Mouse (Mus musculus) neural tube, embryonic 13.5 days (tissue): ENCODE measurements around the gene Fcho2. TPM values are rescaled to one million over a fixed set of nuclear protein-coding genes. Genes with fewer than 3 reads are reported as not detected.
"Not testable (repeated sequence)": the region's sequence is repeated elsewhere in the genome, so short reads cannot be mapped to it uniquely, and the experiment has no call there.

ENCODE experiments used
- ATAC-seq: fragments of 200-750 bp; cut with Nextera tagmentation; 2 replicates; pipeline ENCODE4 v1.8.0; 2017; ENCODE audit warnings: low read depth, mild to moderate bottlenecking, moderate TSS enrichment, moderate library complexity
- H3K27ac ChIP-seq: fragments of 300-500 bp; sonication (generic); replicated peaks from 2 replicates; pipeline ENCODE4 v1.5.1; 2015; ENCODE audit warnings: moderate library complexity, mild to moderate bottlenecking, inconsistent platforms
- H3K27me3 ChIP-seq: fragments of 300-500 bp; sonication (generic); 2 replicates; pipeline ENCODE4 v1.6.1; 2015; ENCODE audit warnings: mild to moderate bottlenecking, inconsistent platforms
- H3K36me3 ChIP-seq: fragments of 300-500 bp; sonication (generic); 2 replicates; pipeline ENCODE4 v1.6.1; 2015; ENCODE audit warnings: mild to moderate bottlenecking, inconsistent platforms
- H3K4me1 ChIP-seq: fragments of 300-500 bp; sonication (generic); replicated peaks from 2 replicates; pipeline ENCODE4 v1.6.1; 2015; ENCODE audit warnings: inconsistent platforms
- H3K4me2 ChIP-seq: fragments of 300-500 bp; sonication (generic); 2 replicates; pipeline ENCODE4 v1.6.1; 2015; ENCODE audit warnings: inconsistent platforms, mild to moderate bottlenecking, moderate library complexity
- H3K4me3 ChIP-seq: fragments of 300-500 bp; sonication (generic); 2 replicates; pipeline ENCODE4 v1.5.1; 2015; ENCODE audit warnings: mild to moderate bottlenecking, inconsistent platforms
- H3K9ac ChIP-seq: fragments of 300-500 bp; sonication (generic); 2 replicates; pipeline ENCODE4 v1.6.1; 2015; ENCODE audit warnings: moderate library complexity, mild to moderate bottlenecking, inconsistent platforms
- H3K9me3 ChIP-seq: fragments of 300-500 bp; sonication (generic); 2 replicates; pipeline ENCODE4 v1.6.1; 2016; ENCODE audit warnings: inconsistent platforms
- WGBS: fragments of 180-500 bp; shearing (Covaris S2); methylation state at CpG from one replicate; pipeline ENCODE4 v1.1.7; 2015; 5-methylcytosine and 5-hydroxymethylcytosine counted together
- polyA plus RNA-seq: library from polyadenylated mRNA; unstranded; fragments of >200 nt; fragmentation: Nextera tagmentation; extraction: Ambion mirVana; gene quantifications from 2 replicates; pipeline ENCODE4 v1.2.1, GENCODE M21; 2015

The Fcho2 gene
- polyA plus RNA-seq, 1 experiment from 2014 or later, result 27.9 TPM

DNA sequence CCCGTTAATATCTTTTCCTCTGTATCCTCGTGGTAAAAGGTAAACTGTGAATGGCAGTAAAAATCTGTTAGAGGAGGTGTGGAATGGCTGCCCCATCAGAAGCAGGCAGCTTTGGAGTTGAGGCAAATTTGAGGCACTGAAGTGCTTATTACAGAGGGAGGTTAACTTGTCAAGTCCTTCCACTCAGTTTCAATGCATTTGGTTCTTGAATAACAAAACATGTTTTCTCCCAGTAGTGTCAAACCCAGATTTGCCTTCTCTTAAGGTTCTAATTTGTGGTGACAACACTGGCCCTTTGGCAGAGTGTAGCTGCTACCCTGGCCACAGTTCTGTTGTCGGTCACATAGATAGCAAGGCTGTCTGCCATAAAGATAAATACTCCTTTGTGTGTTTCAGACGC, 2.5 kb upstream of the Fcho2 start:
- no peak overlapping the region for H3K27ac ChIP-seq
- no peaks in the 10 kb centered on the region for H3K27me3 ChIP-seq
- no peaks in the 10 kb centered on the region for H3K9me3 ChIP-seq
- H3K9ac ChIP-seq, result no peak overlapping the region
- H3K36me3 ChIP-seq, result no peaks in the 10 kb centered on the region
- ATAC-seq, result no peak
- H3K4me1 ChIP-seq, result peaks cover 18% of the 10 kb centered on the region
- 27% methylated on average over 4 of the region's 4 CpGs for WGBS
- H3K4me2 ChIP-seq, result no peak overlapping the region
- no peak overlapping the region for H3K4me3 ChIP-seq

DNA sequence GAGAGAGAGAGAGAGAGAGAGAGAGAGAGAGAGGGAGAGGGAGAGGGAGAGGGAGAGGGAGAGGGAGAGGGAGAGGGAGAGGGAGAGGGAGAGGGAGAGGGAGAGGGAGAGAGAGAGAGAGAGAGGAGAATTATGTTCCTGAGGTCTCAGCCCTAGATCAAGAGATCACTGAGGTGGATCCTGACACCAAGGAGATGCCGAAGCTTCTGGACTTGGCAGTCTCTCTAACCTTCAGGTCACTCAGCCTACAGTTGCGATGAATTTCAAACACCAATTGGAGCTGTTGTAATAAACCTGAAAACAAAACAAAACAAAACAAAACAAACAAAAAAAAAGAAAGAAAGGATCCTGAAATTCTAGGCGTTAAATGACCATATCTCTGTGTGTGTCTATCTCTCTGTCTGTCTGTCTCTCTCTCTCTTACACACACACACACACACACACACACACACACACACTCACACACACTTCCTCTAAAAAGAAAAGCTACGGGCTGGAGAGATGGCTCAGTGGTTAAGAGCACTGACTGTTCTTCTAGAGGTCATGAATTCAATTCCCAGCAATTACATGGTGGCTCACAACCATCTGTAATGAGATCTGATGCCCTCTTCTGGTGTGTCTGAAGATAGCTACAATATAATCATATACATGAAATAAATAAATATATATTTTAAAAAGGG, 1.9 kb upstream of the Fcho2 start:
- not testable (repeated sequence) for H3K36me3 ChIP-seq, H3K4me2 ChIP-seq, H3K9me3 ChIP-seq, H3K9ac ChIP-seq, H3K27me3 ChIP-seq, H3K27ac ChIP-seq, H3K4me3 ChIP-seq, ATAC-seq
- WGBS, result 78% methylated on average over 4 of the region's 4 CpGs
- peaks cover 23% of the 10 kb centered on the region for H3K4me1 ChIP-seq

DNA sequence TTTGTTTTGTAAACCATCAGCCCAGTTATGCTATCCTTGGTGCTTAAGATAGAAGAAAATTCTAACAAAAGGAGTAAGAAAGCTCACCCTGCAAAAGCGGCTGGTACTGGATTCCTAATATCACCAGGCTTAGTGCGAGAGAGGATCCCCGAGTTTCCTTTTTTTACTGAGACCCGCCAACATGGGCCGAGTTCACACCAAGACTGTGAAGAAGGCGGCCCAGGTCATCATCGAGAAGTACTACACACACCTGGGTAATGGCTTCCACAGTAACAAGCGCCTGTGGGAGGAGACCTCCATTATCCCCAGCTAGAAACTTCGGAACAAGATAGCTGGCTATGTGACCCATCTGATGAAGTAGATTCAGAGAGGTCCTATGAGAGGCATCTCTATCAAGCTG, 1.3 kb upstream of the Fcho2 start:
- Histone ChIP-seq H3K9me3 (no peaks in the 10 kb centered on the region), H3K27ac (no peak overlapping the region), H3K36me3 (no peaks in the 10 kb centered on the region), H3K27me3 (no peaks in the 10 kb centered on the region), H3K4me2 (no peak overlapping the region), H3K9ac (no peak overlapping the region), H3K4me3 (no peak overlapping the region), H3K4me1 (peaks cover 23% of the 10 kb centered on the region)
- no peak for ATAC-seq
- WGBS, result 89% methylated on average over 9 of the region's 9 CpGs

DNA sequence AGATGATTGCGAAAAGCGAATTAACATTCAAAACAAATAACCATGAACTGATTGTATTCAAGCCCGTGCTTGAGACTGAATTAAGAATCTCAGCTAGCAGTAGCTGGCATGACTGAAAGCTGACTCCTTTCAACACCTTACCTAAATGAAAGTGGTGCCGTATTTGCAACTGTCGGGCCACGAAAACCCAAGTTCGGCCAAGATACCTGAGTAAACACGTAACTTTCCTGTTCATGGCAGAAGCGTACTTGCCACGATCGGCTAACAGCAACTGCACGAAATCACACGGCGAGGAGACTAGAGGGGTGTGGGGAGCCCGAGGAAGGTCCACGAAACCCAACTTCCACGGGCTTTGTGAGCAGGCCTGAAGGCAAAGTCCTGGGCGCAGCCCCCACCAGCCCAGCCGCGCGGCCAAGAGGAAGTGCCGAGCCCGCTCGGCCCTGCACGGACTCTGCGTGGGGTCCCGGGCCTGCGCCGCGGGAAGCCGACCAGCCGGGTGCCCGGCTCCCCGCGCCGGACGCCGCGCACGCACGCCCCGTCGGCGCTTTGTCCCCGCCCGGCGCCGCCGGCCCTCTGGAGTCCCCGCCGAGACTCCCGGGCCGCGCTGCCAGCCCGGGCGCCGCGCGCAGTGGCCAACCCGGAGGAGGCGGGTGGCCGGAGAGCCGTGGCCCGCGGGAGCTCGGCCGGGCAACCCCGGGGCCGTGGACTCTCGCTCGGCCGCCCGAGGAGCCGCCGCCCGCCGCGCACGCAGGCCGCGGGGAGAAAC, 791 bp downstream of the Fcho2 start:
- Histone ChIP-seq H3K36me3 (no peaks in the 10 kb centered on the region), H3K9me3 (no peaks in the 10 kb centered on the region), H3K4me3 (peak overlapping the region; percentile 93), H3K4me2 (peak overlapping the region; percentile 69), H3K27ac (peak overlapping the region; percentile 96), H3K27me3 (no peaks in the 10 kb centered on the region), H3K9ac (peak overlapping the region; percentile 95), H3K4me1 (peaks cover 23% of the 10 kb centered on the region)
- ATAC-seq, result peak; percentile 66
- WGBS, result under 1% methylated on average over 59 of the region's 81 CpGs

DNA sequence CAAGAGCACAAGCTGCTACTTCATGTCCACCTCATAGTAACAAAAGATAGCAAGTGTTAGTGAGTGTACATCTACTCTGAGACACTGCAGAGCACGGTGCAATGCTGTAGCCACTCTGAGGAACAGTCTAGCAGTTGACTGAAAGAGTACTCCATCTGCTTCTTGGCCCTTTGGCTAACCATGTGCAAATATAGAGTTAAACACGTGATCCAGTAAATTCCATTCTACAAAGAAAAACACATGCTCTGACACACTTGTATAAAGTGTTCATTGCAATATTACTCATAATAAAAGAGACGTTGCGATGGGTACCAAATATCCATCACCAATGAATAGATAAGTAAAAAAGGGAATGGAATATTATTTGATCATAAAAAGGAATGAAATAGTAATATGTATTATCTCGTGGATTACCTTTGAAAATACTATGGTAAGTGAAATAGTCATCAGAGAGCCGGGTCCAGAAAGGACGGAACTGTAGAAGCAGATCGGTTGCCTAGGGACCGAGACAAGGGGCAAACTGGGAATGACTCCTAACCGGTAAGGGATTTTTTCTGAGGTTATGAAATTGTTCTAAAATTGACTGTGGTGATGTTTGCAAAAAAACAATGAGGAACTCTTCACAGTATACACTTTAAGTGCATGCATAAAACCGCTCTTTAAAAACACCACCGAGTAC, 1.5 kb downstream of the Fcho2 start:
- H3K27ac ChIP-seq, result peak overlapping the region; percentile 96; the same call in 1 of the 2 replicates
- 26% methylated on average over 12 of the region's 12 CpGs for WGBS
- ATAC-seq, result no peak
- peaks cover 23% of the 10 kb centered on the region for H3K4me1 ChIP-seq
- H3K9me3 ChIP-seq, result no peaks in the 10 kb centered on the region
- H3K4me2 ChIP-seq, result peak overlapping the region; percentile 69
- no peaks in the 10 kb centered on the region for H3K27me3 ChIP-seq
- peak overlapping the region; percentile 93 for H3K4me3 ChIP-seq
- H3K9ac ChIP-seq, result peak overlapping the region; percentile 95
- no peaks in the 10 kb centered on the region for H3K36me3 ChIP-seq

DNA sequence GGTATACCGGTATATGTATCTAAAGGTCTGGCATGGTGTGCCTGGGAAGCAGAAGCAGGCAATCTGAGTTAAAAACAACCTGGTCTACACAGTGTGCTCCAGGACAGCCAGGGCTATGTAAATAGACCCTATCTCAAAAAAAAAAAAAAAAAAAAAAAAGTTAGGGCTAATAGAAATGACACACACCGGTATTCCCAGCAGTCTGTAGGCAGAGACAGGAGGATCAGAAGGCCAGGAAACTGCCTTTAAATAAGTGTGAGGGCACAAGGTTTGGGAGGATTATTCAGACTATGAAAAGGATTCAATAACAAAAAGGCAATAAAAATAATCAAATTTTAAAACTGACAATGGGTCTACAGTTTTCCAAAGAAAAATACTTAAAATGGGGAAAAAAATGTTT, 2.1 kb downstream of the Fcho2 start:
- Histone ChIP-seq H3K4me3 (peak overlapping the region; percentile 93; the same call in 1 of the 2 replicates), H3K36me3 (no peaks in the 10 kb centered on the region), H3K9me3 (no peaks in the 10 kb centered on the region), H3K4me1 (peaks cover 23% of the 10 kb centered on the region), H3K4me2 (peak overlapping the region; percentile 69), H3K27me3 (no peaks in the 10 kb centered on the region), H3K27ac (no peak overlapping the region), H3K9ac (0 out of 2 replicates have a peak overlapping the region, but pooled peaks have one; percentile 2)
- no peak for ATAC-seq
- WGBS, result 71% methylated on average over 2 of the region's 2 CpGs

DNA sequence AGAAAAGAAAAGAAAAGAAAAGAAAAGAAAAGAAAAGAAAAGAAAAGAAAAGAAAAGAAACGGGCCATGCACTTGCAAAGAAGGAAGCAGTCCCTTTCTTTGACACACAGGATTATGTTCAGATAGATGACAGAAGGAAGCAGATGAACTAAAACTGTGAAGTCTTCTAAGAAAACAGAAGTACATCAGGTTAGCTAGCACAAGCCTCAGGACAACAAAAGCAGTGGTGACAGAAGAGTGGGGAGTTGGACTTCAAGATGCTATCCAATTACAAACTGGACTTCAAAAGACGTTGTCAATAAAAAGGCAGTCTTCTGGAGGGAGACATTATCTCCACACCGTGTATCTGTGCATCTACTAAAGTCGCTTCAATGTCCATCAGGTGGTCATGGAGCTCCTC, 3.0 kb downstream of the Fcho2 start:
- no peak overlapping the region for H3K9ac ChIP-seq
- H3K27ac ChIP-seq, result no peak overlapping the region
- H3K4me1 ChIP-seq, result peaks cover 23% of the 10 kb centered on the region
- WGBS, result 75% methylated on average over 4 of the region's 4 CpGs
- H3K27me3 ChIP-seq, result no peaks in the 10 kb centered on the region
- H3K4me2 ChIP-seq, result peak overlapping the region; percentile 20; the same call in 1 of the 2 replicates
- no peak for ATAC-seq
- no peaks in the 10 kb centered on the region for H3K9me3 ChIP-seq
- H3K4me3 ChIP-seq, result no peak overlapping the region
- no peaks in the 10 kb centered on the region for H3K36me3 ChIP-seq

DNA sequence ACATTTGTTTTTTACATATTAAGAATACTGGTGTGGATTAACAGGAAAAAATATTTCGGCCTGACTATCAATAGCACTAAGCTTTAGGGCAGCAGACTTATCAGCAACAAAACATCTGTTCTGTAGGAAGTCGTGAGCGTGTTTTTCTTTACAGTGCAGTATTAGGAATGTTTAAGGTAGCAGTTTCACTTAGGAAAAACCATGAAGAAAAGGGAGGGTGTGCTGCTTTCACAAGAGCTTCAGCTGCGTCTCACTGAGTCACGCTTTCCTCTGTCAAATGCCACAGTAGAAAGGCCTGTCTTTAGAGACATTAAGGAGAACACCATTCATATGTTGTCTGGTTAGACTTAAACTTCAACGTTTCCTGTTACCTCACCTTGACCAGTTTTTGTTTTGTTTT, 5.1 kb downstream of the Fcho2 start:
- Histone ChIP-seq H3K4me2 (no peak overlapping the region), H3K4me3 (no peak overlapping the region), H3K9ac (no peak overlapping the region), H3K36me3 (peaks cover 3% of the 10 kb centered on the region; the same call in 1 of the 2 replicates), H3K9me3 (no peaks in the 10 kb centered on the region), H3K27ac (no peak overlapping the region), H3K4me1 (peaks cover 19% of the 10 kb centered on the region), H3K27me3 (no peaks in the 10 kb centered on the region)
- 75% methylated on average over 6 of the region's 6 CpGs for WGBS
- no peak for ATAC-seq

DNA sequence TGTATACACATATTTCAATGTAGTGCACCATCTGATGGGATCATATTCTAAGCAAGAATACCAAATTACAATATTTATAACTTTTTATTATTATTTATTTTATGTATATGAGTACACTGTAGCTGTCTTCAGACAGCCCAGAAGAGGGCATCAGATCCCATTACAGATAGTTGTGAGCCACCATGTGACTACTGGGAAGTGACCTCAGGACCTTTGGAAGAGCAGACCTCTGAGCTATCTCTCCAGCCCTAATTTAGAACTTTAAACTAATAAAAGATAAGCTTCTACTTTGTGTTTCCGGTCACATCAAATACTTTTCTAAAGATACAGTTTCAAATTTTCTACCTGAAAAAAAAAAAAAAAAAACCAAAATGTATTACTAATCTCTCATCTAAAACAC, 6.2 kb downstream of the Fcho2 start:
- no peaks in the 10 kb centered on the region for H3K27me3 ChIP-seq
- no peak for ATAC-seq
- 89% methylated on average over 1 of the region's 1 CpGs for WGBS
- H3K9ac ChIP-seq, result no peak overlapping the region
- H3K27ac ChIP-seq, result no peak overlapping the region
- peaks cover 17% of the 10 kb centered on the region for H3K4me1 ChIP-seq
- no peak overlapping the region for H3K4me2 ChIP-seq
- peaks cover 11% of the 10 kb centered on the region for H3K36me3 ChIP-seq
- H3K9me3 ChIP-seq, result no peaks in the 10 kb centered on the region
- no peak overlapping the region for H3K4me3 ChIP-seq

DNA sequence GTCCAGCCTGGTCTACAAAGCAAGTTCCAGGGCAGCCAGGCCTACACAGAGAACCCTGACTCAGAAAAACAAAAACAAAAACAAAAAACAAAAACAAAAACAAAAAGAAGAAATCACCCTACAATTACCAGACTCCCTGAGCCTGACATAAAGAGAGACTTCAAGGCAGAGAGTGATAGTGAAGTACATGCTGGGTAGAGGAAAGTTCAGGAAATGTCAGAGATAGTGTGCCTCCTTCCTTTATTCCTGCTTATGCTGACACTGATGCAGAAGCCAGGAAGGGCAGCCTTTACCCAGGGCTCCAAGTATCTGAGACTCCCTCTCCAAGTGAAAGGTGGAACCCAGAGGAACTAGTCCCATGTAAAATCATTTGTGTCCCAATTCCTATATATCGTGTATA, 10.8 kb downstream of the Fcho2 start:
- no peak for ATAC-seq
- H3K4me2 ChIP-seq, result no peak overlapping the region
- no peak overlapping the region for H3K27ac ChIP-seq
- no peak overlapping the region for H3K4me3 ChIP-seq
- H3K36me3 ChIP-seq, result peaks cover 50% of the 10 kb centered on the region
- peaks cover 8% of the 10 kb centered on the region for H3K9me3 ChIP-seq
- H3K9ac ChIP-seq, result no peak overlapping the region
- no peaks in the 10 kb centered on the region for H3K27me3 ChIP-seq
- 95% methylated on average over 1 of the region's 1 CpGs for WGBS
- H3K4me1 ChIP-seq, result no peaks in the 10 kb centered on the region

DNA sequence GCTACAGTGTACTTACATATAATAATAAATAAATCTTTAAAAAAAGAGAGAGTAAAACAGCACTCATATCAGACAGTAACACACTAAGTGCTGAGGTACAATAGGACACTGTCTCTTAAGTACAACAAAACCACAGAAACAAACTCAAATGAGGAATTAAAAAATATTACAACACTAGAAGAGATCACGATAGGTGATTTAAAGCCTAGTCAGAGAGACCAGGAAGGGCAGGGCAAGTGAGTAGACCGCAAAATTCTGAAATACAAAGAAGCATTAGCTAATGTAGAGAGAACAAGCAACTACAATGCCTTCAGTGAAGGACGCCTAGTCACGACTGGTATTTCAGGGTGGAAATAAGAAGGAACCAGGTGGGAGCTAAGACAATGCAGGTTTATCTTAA, 11.6 kb downstream of the Fcho2 start:
- Histone ChIP-seq H3K4me2 (no peak overlapping the region), H3K4me1 (no peaks in the 10 kb centered on the region), H3K36me3 (peaks cover 58% of the 10 kb centered on the region), H3K9ac (no peak overlapping the region), H3K27ac (no peak overlapping the region), H3K9me3 (peaks cover 8% of the 10 kb centered on the region), H3K27me3 (no peaks in the 10 kb centered on the region), H3K4me3 (no peak overlapping the region)
- 91% methylated on average over 4 of the region's 4 CpGs for WGBS
- ATAC-seq, result no peak

DNA sequence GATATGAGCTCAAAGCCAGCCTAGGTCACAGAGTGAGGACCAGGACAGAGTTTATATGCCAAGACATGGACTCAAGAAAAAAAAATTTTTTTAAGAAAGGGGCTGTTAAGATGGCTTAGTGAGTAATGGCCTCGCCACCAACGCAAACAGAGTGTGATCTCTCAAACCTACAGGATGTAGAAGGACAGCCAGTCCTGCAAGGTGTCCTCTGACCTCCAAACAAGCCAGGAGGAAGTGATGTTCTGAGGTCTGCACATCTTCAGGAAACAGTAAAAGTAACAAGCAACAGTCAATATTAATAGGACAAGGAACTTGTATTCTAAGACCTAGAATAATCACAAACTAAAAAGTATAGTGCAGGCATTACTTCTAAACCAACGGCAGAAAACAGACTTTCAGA, 12.3 kb downstream of the Fcho2 start:
- no peak overlapping the region for H3K27ac ChIP-seq
- no peak overlapping the region for H3K9ac ChIP-seq
- peaks cover 60% of the 10 kb centered on the region for H3K36me3 ChIP-seq
- H3K4me2 ChIP-seq, result no peak overlapping the region
- no peaks in the 10 kb centered on the region for H3K27me3 ChIP-seq
- no peak overlapping the region for H3K4me3 ChIP-seq
- no peaks in the 10 kb centered on the region for H3K4me1 ChIP-seq
- no peak for ATAC-seq
- 92% methylated on average over 3 of the region's 3 CpGs for WGBS
- peaks cover 8% of the 10 kb centered on the region for H3K9me3 ChIP-seq
